In the genomic region with DNA sequence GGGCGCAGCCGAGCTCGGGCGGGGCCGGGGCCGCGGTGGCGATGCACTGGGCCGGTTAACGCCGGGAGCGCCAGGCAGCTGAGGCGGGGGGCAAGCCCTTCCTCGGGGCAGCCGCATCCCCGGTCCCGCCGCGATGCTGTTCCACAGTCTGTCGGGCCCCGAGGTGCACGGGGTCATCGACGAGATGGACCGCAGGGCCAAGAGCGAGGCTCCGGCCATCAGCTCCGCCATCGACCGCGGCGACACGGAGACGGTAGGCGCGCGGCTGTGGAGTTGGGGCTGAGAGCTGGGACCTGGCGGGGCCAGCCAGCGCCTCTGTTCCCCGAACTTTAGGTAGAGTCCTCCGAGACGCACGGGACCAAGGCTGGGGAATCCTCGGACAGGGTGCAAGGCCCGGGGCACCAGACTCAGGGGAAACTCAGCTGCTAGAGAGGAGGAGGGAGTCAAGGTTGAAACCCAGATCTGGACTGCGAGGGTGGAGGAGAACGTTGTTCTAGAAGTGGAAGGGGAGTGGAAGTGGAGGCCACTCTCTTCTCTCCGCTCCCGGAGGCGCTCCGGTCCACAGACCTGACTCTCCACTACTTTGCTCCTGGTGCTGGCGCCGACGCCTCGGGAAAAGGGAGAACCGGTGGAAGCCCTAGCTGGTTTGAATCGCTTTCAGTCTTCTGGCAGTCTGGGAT, we compare ENCODE assay signal across 8 mouse cellular contexts. TPM values are rescaled to one million over a fixed set of nuclear protein-coding genes. Genes with fewer than 3 reads are reported as not detected.
DNase-seq lines count a peak whose midpoint lies in the region; ATAC-seq lines count a peak whose summit lies in the region.

No protein-coding gene starts in this region.

- peak; percentile 35 for DNase-seq in kidney, postnatal 10 days
- DNase-seq in kidney, adult 18-20 months = no peak
- DNase-seq in embryo, embryonic 10 days (ENCODE audit: low spot score) = peak; percentile 35
- peak; percentile 68 for DNase-seq in hindbrain, embryonic 11.5 days (ENCODE audit: low spot score)
- DNase-seq in gastrocnemius, adult 18-20 months (ENCODE audit: low spot score) = no peak
- no peak for DNase-seq in gastrocnemius, adult 8-10 months (ENCODE audit: low spot score in 2 of 2)
- no peak for DNase-seq in yolk sac, embryonic 10.5 days (ENCODE audit: low spot score)

- peaks cover 24% of the 10 kb centered on the region for H3K4me1 ChIP-seq in hindbrain, embryonic 11.5 days (replicated peaks; ENCODE audit: control insufficient read depth, insufficient read depth, low read length)
- H3K4me1 ChIP-seq in midbrain, embryonic 13.5 days (replicated peaks) = peaks cover 63% of the 10 kb centered on the region

- H3K27ac ChIP-seq in hindbrain, embryonic 11.5 days (ENCODE audit: low read depth, low read length) = peak overlapping the region; percentile 49; the same call in 1 of the 2 replicates
- peak overlapping the region; percentile 96 for H3K27ac ChIP-seq in midbrain, embryonic 13.5 days

- peaks cover 92% of the 10 kb centered on the region for H3K27me3 ChIP-seq in hindbrain, embryonic 11.5 days (ENCODE audit: control insufficient read depth, insufficient read depth, low read length)
- peaks cover 88% of the 10 kb centered on the region for H3K27me3 ChIP-seq in midbrain, embryonic 13.5 days

- peak overlapping the region; percentile 40 for H3K9ac ChIP-seq in hindbrain, embryonic 11.5 days (ENCODE audit: low read depth, low read length)
- peak overlapping the region; percentile 88 for H3K9ac ChIP-seq in midbrain, embryonic 13.5 days (replicated peaks)

- no peaks in the 10 kb centered on the region for H3K36me3 ChIP-seq in hindbrain, embryonic 11.5 days (ENCODE audit: control insufficient read depth, insufficient read depth, low read length)
- H3K36me3 ChIP-seq in midbrain, embryonic 13.5 days = no peaks in the 10 kb centered on the region

- H3K9me3 ChIP-seq in hindbrain, embryonic 11.5 days (ENCODE audit: control insufficient read depth, low read length) = no peaks in the 10 kb centered on the region
- H3K9me3 ChIP-seq in midbrain, embryonic 13.5 days = no peaks in the 10 kb centered on the region

- H3K4me2 ChIP-seq in hindbrain, embryonic 11.5 days (replicated peaks; ENCODE audit: low read depth, low read length) = peak overlapping the region; percentile 51
- H3K4me2 ChIP-seq in midbrain, embryonic 13.5 days (replicated peaks) = peak overlapping the region; percentile 68

- peak overlapping the region; percentile 39 for H3K4me3 ChIP-seq in hindbrain, embryonic 11.5 days (ENCODE audit: low read depth, low read length)
- peak overlapping the region; percentile 63 for H3K4me3 ChIP-seq in midbrain, embryonic 13.5 days (replicated peaks)

- WGBS in hindbrain, embryonic 11.5 days = under 1% methylated on average over 53 of the region's 57 CpGs
- under 1% methylated on average over 54 of the region's 57 CpGs for WGBS in midbrain, embryonic 13.5 days

- no peak for ATAC-seq in hindbrain, embryonic 11.5 days (ENCODE audit: low FRiP score)
- ATAC-seq in midbrain, embryonic 13.5 days = no peak

RNA-seq across cellular contexts. Expression of a gene that starts 12.7 kb away (rescaled TPM):
- 21.9 and 24.4 TPM in 2 replicates for polyA plus RNA-seq in hindbrain, embryonic 11.5 days (2014; fragmentation: Nextera tagmentation; extraction: Ambion mirVana)
- polyA plus RNA-seq in midbrain, embryonic 13.5 days (2015; fragmentation: Nextera tagmentation; extraction: Ambion mirVana) = 89.3 and 97.3 TPM in 2 replicates
- total RNA-seq in gastrocnemius, adult 18-20 months (2021) = not detected
- total RNA-seq in gastrocnemius, adult 8-10 months (2022) = under 1 TPM in 3 of 4 experiments, not detected in 1; 0.09 to 0.32 (median 0.15) TPM

Comparison
In these comparisons a context has a peak if more than half of its experiments do, and no peak if none do; other contexts are left out.
1. DNase-seq: peak in kidney, postnatal 10 days (single experiment), embryo, embryonic 10 days (single experiment) and hindbrain, embryonic 11.5 days (single experiment); none in kidney, adult 18-20 months (single experiment), gastrocnemius, adult 18-20 months (single experiment), gastrocnemius, adult 8-10 months (0 of 2) and yolk sac, embryonic 10.5 days (single experiment).